Mouse (Mus musculus): ENCODE results near the gene Rgs13. TPM values are rescaled to one million over a fixed set of nuclear protein-coding genes. Genes with fewer than 3 reads are reported as not detected.

Gene Rgs13
- total and polyA plus RNA-seq, 3 experiments, result 149 to 1,247 (median 698) TPM

GRCm38 (mm10) chr1:144215230-144215629 lies 38.1 kb upstream of the Rgs13 start:
- in situ Hi-C loops (cut with MboI; ENCODE audit: low pct_ligation_motif_present, low pct_unique_long_range_greater_than_20kb, low sequenced_read_pairs) (no loop called here), dilution Hi-C loops (cut with MboI; ENCODE audit: extremely low pct_ligation_motif_present, extremely low pct_unique_long_range_greater_than_20kb, low sequenced_read_pairs) (no loop called here)
- Histone ChIP-seq H3K4me2 (ENCODE audit: insufficient read depth, low read depth, poor library complexity, severe bottlenecking) (peak overlapping the region; percentile 67; the same call in 1 of the 2 replicates), H3K4me1 (ENCODE audit: control insufficient read depth in 1 of 2, insufficient read depth in 2 of 2) (peaks cover 0 to 7% of the 10 kb centered on the region in 2 experiments; a peak in 1 of 4 replicates), H3K9me3 (replicated peaks; ENCODE audit: low read length) (no peaks in the 10 kb centered on the region), H3K9ac (ENCODE audit: insufficient read depth, low read depth) (no peak overlapping the region), H3K79me2 (replicated peaks; ENCODE audit: control insufficient read depth, extremely low read depth, insufficient read depth, poor library complexity, severe bottlenecking) (no peaks in the 10 kb centered on the region), H3K27ac (ENCODE audit: insufficient read depth, low read depth) (no peak overlapping the region), H3K27me3 (replicated peaks) (no peaks in the 10 kb centered on the region), H3K36me3 (replicated peaks in 1 of 2; ENCODE audit: control insufficient read depth in 1 of 2, insufficient read depth in 1 of 2, low read length in 1 of 2) (no peaks in the 10 kb centered on the region), H3K4me3 (replicated peaks in 1 of 3; ENCODE audit: low read depth in 2 of 3, low read length in 2 of 3, poor library complexity in 1 of 3) (no peak overlapping the region)
- no peak for DNase-seq (ENCODE audit: extremely low read depth)
- TF ChIP-seq ETS1 (conservative IDR thresholded peaks at IDR 0.05; ENCODE audit: low read depth, low read length) (peak; percentile 65; the same call in 1 of the 2 replicates), SMC3 (IDR thresholded peaks at IDR 0.05; ENCODE audit: low read depth, low read length) (no peak), MAFK (IDR thresholded peaks at IDR 0.05; ENCODE audit: insufficient replicate concordance, low read length) (0 out of 2 replicates have a peak, but pooled peaks have one; percentile 27), CHD2 (IDR thresholded peaks at IDR 0.05; ENCODE audit: low read length) (no peak), TCF12 (IDR thresholded peaks at IDR 0.05; ENCODE audit: low read depth, low read length) (0 out of 2 replicates have a peak, but pooled peaks have one; percentile 25), CTCF (conservative IDR thresholded peaks at IDR 0.05 in 1 of 2, IDR thresholded peaks at IDR 0.05 in 1 of 2; ENCODE audit: low read depth in 2 of 2, low read length in 2 of 2) (no peak), MYC (IDR thresholded peaks at IDR 0.05; ENCODE audit: low read depth, low read length) (peak; percentile 87), PAX5 (IDR thresholded peaks at IDR 0.05; ENCODE audit: low read length) (no peak), EP300 (IDR thresholded peaks at IDR 0.05; ENCODE audit: low read length) (0 out of 2 replicates have a peak, but pooled peaks have one; percentile 52), MXI1 (IDR thresholded peaks at IDR 0.05; ENCODE audit: low read depth, low read length) (peak; percentile 66; the same call in 1 of the 2 replicates), POLR2AphosphoS2 (IDR thresholded peaks at IDR 0.05; ENCODE audit: low read depth, low read length) (no peak), MAX (IDR thresholded peaks at IDR 0.05; ENCODE audit: low read length) (peak; percentile 86)

- no peak overlapping the region for H3K4me3 ChIP-seq (replicated peaks in 1 of 3; ENCODE audit: low read depth in 2 of 3, low read length in 2 of 3, poor library complexity in 1 of 3)
- H3K9ac ChIP-seq (ENCODE audit: insufficient read depth, low read depth), result no peak overlapping the region
- no peak overlapping the region for H3K27ac ChIP-seq (ENCODE audit: insufficient read depth, low read depth)
- H3K79me2 ChIP-seq (replicated peaks; ENCODE audit: control insufficient read depth, extremely low read depth, insufficient read depth, poor library complexity, severe bottlenecking), result no peaks in the 10 kb centered on the region
- H3K4me1 ChIP-seq (ENCODE audit: control insufficient read depth in 1 of 2, insufficient read depth in 2 of 2), result peaks cover 0 to 14% of the 10 kb centered on the region in 2 experiments; a peak in 2 of 4 replicates
- in situ Hi-C loops (cut with MboI; ENCODE audit: low pct_ligation_motif_present, low pct_unique_long_range_greater_than_20kb, low sequenced_read_pairs) (no loop called here), dilution Hi-C loops (cut with MboI; ENCODE audit: extremely low pct_ligation_motif_present, extremely low pct_unique_long_range_greater_than_20kb, low sequenced_read_pairs) (no loop called here)
- no peaks in the 10 kb centered on the region for H3K36me3 ChIP-seq (replicated peaks in 1 of 2; ENCODE audit: control insufficient read depth in 1 of 2, insufficient read depth in 1 of 2, low read length in 1 of 2)
- H3K4me2 ChIP-seq (ENCODE audit: insufficient read depth, low read depth, poor library complexity, severe bottlenecking), result no peak overlapping the region
- no peaks in the 10 kb centered on the region for H3K9me3 ChIP-seq (replicated peaks; ENCODE audit: low read length)
- H3K27me3 ChIP-seq (replicated peaks), result no peaks in the 10 kb centered on the region
- no peak for DNase-seq (ENCODE audit: extremely low read depth)
- TF ChIP-seq HCFC1 (IDR thresholded peaks at IDR 0.05; ENCODE audit: low read depth, low read length), result no peak
- no peak for TF ChIP-seq POLR2A (IDR thresholded peaks at IDR 0.05; ENCODE audit: low read depth, low read length)
- TF ChIP-seq RAD21 (IDR thresholded peaks at IDR 0.05; ENCODE audit: low read depth, low read length), result no peak
- TF ChIP-seq E2F4 (IDR thresholded peaks at IDR 0.05; ENCODE audit: insufficient replicate concordance, low read depth, low read length), result no peak
- TF ChIP-seq ZC3H11A (IDR thresholded peaks at IDR 0.05; ENCODE audit: low read depth, low read length), result no peak
- no peak for TF ChIP-seq JUND (conservative IDR thresholded peaks at IDR 0.05; ENCODE audit: low read depth, low read length)
- TF ChIP-seq GABPA (IDR thresholded peaks at IDR 0.05; ENCODE audit: insufficient replicate concordance, low read depth, low read length), result no peak
- TF ChIP-seq ELF1 (IDR thresholded peaks at IDR 0.05; ENCODE audit: low read depth, low read length), result no peak
- TF ChIP-seq ETS1 (conservative IDR thresholded peaks at IDR 0.05; ENCODE audit: low read depth, low read length), result no peak
- TF ChIP-seq MYC (IDR thresholded peaks at IDR 0.05; ENCODE audit: low read depth, low read length), result no peak
- TF ChIP-seq ZMIZ1 (IDR thresholded peaks at IDR 0.05; ENCODE audit: low read depth, low read length), result no peak
- no peak for TF ChIP-seq PAX5 (IDR thresholded peaks at IDR 0.05; ENCODE audit: low read length)
- TF ChIP-seq ZKSCAN1 (IDR thresholded peaks at IDR 0.05; ENCODE audit: borderline replicate concordance, low read depth, low read length), result no peak
Measured at GRCm38 (mm10) chr1:144210912-144211311, 33.7 kb upstream of the Rgs13 start.
